Mouse (Mus musculus) cortical plate, adult 2 months (tissue): ENCODE data around the gene D130043K22Rik. TPM values are rescaled to one million over a fixed set of nuclear protein-coding genes. Genes with fewer than 3 reads are reported as not detected.

ENCODE experiments used
- H3K27ac ChIP-seq: fragments of 200-500 bp; 2 replicates; pipeline ENCODE4 v1.5.1; 2012; ENCODE audit warnings: low read length, control low read depth, inconsistent platforms; ENCODE audit not compliant: insufficient read depth
- H3K4me1 ChIP-seq: fragments of 200-500 bp; 2 replicates; pipeline ENCODE4 v1.6.1; 2011; ENCODE audit warnings: low read length; ENCODE audit not compliant: control insufficient read depth, insufficient read depth
- H3K4me3 ChIP-seq: fragments of 200-500 bp; 2 replicates; pipeline ENCODE4 v1.5.1; 2011; ENCODE audit warnings: mild to moderate bottlenecking, low read length, control low read depth; ENCODE audit not compliant: insufficient read depth
- CTCF ChIP-seq: fragments of 200-500 bp; IDR thresholded peaks from 2 replicates; pipeline ENCODE4 v1.5.1; 2011; ENCODE audit warnings: mild to moderate bottlenecking, control low read depth, low read length; ENCODE audit not compliant: insufficient read depth; ENCODE audit errors: extremely low read depth
- POLR2A ChIP-seq: fragments of 200-500 bp; IDR thresholded peaks from 2 replicates; pipeline ENCODE4 v1.6.1; 2011; ENCODE audit warnings: mild to moderate bottlenecking, low read length, control low read depth; ENCODE audit not compliant: insufficient read depth; ENCODE audit errors: extremely low read depth
- polyA plus RNA-seq: library from polyadenylated mRNA; depleted of rRNA; stranded (reverse); fragments of >200 nt; gene quantifications from 2 replicates; pipeline ENCODE4 v1.2.3, GENCODE M21; 2012; rRNA removed

Gene D130043K22Rik
- polyA plus RNA-seq, 1 experiment, result 16.4 TPM

DNA sequence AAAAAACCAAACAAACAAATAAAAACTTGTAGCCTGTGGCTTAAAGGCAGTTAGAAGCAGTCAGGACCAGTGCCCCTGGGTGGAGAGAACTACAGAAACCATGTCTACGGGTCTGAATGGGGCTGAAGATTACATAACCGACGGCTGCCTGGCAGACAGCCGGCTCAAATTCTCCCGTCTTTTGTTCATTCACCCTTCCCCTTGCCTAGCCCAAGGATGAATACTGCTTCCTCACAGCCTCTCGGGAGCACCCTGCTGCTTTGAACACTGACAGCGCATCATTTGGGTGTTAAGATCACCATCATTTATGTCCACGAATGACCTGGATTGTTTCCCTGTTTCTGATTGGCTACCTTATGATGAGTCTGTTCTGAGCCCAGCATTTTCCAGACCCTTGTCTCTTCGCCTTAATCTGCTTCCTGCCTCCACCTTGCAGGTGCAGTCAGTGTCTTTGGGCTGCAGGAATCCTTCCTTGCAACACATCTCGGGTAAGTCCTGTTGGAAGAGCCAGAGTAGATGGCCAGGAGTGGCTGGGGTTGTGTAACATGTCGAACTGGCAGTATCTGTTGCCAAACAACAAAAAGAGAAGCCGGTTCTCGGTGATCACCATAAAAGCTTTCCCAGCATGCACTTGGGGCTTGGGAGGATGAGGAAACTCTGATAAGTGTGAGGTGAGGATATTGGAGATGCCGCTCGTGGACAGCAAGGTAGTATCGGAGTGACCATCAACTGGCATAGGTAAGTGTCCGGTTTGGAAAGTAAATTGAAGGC lies 97.8 kb downstream of the D130043K22Rik start, which contains the start of gene Gpld1:
Gpld1 (plus strand) TSS at position 641 of the 771 bp plus-strand sequence.
- no peak for TF ChIP-seq CTCF
- TF ChIP-seq POLR2A, result 0 out of 2 replicates have a peak, but pooled peaks have one; percentile 13
- H3K27ac ChIP-seq, result 0 out of 2 replicates have a peak within 1 kb of the TSS, but pooled peaks have one; percentile 36
- peak within 1 kb of the TSS; percentile 33 for H3K4me3 ChIP-seq
- peaks cover 5% of the 10 kb centered on the region; the same call in 1 of the 2 replicates for H3K4me1 ChIP-seq

DNA sequence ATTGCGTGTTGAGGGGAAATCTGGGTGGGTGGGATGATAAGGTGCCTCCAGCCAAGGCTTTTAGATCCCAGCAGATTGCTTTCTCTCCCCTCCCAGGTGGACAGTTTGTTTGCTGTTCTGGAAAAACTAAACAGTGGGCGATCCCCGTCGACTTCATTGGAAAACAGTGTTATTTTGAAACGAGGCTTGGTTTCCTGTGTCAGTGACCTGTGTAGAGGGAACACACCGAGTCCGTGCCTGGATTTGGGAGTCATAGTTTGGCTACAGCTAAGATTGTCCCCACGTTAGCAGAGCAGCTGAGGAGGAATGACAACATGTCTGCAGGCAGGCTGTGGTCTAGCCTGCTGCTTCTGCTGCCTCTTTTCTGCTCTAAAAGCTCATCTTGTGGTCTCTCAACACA lies 98.4 kb downstream of the D130043K22Rik start:
- H3K4me1 ChIP-seq, result peaks cover 2% of the 10 kb centered on the region; the same call in 1 of the 2 replicates
- H3K27ac ChIP-seq, result no peak overlapping the region
- TF ChIP-seq CTCF, result no peak
- TF ChIP-seq POLR2A, result no peak
- peak overlapping the region; percentile 33 for H3K4me3 ChIP-seq

DNA sequence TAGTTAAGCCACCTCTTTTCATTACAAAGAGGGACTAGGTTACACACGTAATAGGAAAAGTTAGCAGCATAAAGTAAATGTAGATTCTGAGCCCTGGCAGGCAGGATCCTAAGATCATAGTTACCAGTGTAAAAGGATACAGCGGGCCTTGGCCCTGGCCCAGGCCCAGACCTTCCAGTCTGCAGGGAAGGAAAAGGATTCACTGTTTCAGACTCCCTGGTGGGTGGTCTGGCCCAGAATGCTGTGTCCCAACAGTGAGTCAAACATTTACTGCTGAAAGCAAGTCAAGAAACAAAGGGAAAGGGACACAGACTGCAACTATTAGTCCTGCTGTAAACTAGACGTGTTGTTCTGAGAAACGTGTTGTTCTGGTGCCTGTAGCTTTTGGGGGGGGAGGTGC lies 100.6 kb downstream of the D130043K22Rik start:
- H3K27ac ChIP-seq, result no peak overlapping the region
- H3K4me1 ChIP-seq, result no peaks in the 10 kb centered on the region

DNA sequence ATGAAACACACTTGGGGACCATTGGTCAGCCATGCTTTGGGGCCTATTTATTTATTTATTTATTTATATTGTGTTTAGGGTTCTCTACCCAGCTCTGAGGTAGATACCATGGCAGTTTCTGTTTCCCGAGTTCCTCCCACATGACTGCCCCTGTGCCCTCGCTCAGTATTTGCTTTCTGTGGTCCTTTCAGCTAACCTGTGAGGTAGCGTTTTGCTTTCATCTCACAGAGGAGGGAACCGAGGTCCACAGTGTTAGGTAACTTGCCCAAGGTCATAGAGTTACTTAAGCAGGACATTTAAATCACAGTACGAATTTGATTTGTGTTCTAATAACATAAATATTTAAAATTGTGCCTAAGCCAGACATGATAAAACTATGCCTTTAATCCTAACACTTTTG lies 102.2 kb downstream of the D130043K22Rik start:
- no peak overlapping the region for H3K27ac ChIP-seq
- H3K4me1 ChIP-seq, result no peaks in the 10 kb centered on the region
- no peak overlapping the region for H3K4me3 ChIP-seq
- TF ChIP-seq CTCF, result no peak
- TF ChIP-seq POLR2A, result no peak

More for the DNA sequence above, 100.6 kb downstream of the D130043K22Rik start:
- no peak for TF ChIP-seq POLR2A
- no peak for TF ChIP-seq CTCF
- no peak overlapping the region for H3K4me3 ChIP-seq

DNA sequence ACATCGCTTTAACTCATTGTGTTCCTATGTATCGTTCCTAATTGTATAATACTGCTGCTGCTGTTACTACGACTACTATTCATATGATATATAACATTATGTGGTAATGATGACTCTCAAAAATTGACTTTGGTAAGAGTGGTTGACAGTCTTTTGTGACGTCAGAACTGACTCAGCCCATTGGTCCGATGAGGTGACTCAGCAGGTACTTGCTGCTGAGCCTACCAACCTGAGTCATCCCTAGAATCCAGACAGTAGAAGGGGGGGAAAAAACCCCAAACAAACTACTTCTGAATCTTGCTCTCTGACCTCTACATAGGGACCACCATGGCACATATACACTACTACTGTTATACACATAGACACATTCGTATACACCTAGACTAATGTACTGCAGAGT lies 103.9 kb downstream of the D130043K22Rik start:
- Histone ChIP-seq H3K4me1 (no peaks in the 10 kb centered on the region), H3K4me3 (no peak overlapping the region), H3K27ac (no peak overlapping the region)
- TF ChIP-seq POLR2A (no peak), CTCF (no peak)

Other genes with a start within 250 kb of the D130043K22Rik start
- 0.11 and 0.46 TPM in 2 replicates for gene Armh2, start 103.9 kb upstream of the D130043K22Rik start, polyA plus RNA-seq
- 5.1 and 6.0 TPM in 2 replicates for gene Gmnn, start 83.2 kb upstream of the D130043K22Rik start, polyA plus RNA-seq
- 115 and 122 TPM in 2 replicates for gene BC005537, start 43.5 kb upstream of the D130043K22Rik start, polyA plus RNA-seq
- gene Acot13, start 13.6 kb upstream of the D130043K22Rik start, polyA plus RNA-seq, result 153 and 169 TPM in 2 replicates
- 25.2 and 28.8 TPM in 2 replicates for gene Tdp2, start 13.5 kb upstream of the D130043K22Rik start, polyA plus RNA-seq
- 39.0 TPM in 2 replicates for gene Aldh5a1, start 92.5 kb downstream of the D130043K22Rik start, polyA plus RNA-seq
- 21.7 and 22.6 TPM in 2 replicates for gene Gpld1, start 98.0 kb downstream of the D130043K22Rik start, polyA plus RNA-seq
- 47.6 and 53.6 TPM in 2 replicates for gene Mrs2, start 175.2 kb downstream of the D130043K22Rik start, polyA plus RNA-seq
- gene Dcdc2a, start 210.9 kb downstream of the D130043K22Rik start, polyA plus RNA-seq, result 8.3 and 12.9 TPM in 2 replicates